Mouse (Mus musculus) brain, embryonic 14.5 days (tissue): ENCODE data around the gene I830077J02Rik. TPM values are rescaled to one million over a fixed set of nuclear protein-coding genes. Genes with fewer than 3 reads are reported as not detected.

Experiments used
- DNase-seq: peaks from one replicate; pipeline ENCODE4 v3.0.0-alpha.2; 2011; ENCODE audit warnings: low read depth
- CTCF ChIP-seq: fragments of 200-500 bp; IDR thresholded peaks from 2 replicates; pipeline ENCODE4 v1.5.1; 2012; ENCODE audit warnings: inconsistent platforms, mild to moderate bottlenecking, moderate library complexity, borderline replicate concordance; ENCODE audit not compliant: insufficient read depth, insufficient read length; ENCODE audit errors: extremely low read depth
- POLR2A ChIP-seq: fragments of 200-500 bp; IDR thresholded peaks from 2 replicates; pipeline ENCODE4 v1.6.1; 2012; ENCODE audit warnings: mild to moderate bottlenecking, inconsistent platforms, borderline replicate concordance; ENCODE audit not compliant: poor library complexity, insufficient read depth, insufficient read length, severe bottlenecking; ENCODE audit errors: extremely low read depth
- polyA plus RNA-seq: library from polyadenylated mRNA; depleted of rRNA; stranded (reverse); fragments of >200 nt; gene quantifications from 2 replicates; pipeline ENCODE4 v1.2.3, GENCODE M21; 2012

I830077J02Rik gene
- polyA plus RNA-seq, 1 experiment, result 0.68 TPM

DNA sequence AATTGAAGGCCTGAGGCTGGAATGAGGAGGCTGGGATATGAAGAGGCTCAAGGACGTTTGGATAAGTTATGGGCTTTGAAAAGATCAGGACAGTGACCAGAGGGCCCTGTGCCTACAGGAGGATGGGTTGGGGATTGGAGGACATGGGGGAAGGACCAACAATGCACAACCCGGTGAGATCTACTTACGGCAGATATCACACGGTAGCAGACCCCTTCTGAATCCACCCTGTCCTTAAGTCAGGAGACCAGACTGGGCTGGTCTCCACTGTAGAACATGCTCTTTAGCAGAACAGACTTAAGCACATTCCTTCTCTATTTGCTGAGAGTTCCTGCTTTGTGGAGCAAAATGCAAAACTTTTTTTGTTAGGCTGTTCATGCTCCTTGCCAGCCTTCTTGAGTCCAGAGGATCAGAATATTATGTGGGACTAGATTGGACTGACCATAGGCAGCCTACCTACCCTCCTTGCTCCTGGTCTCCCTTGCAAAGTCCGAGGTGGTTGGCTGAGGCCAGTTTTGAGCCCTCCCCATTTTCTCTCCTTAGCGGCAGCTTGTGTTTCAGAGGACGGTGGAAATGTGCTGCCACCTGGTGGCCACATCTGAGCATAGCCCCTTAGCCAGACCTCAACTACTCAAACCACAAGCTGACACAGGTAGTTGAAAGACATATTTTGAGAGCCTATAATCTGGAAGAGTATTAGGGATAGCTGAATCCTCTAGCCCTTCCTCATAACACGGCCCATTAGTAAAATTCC, 32.9 kb downstream of the I830077J02Rik start:
- DNase-seq, result peak; percentile 89
- TF ChIP-seq POLR2A (no peak), CTCF (peak; percentile 93)

DNA sequence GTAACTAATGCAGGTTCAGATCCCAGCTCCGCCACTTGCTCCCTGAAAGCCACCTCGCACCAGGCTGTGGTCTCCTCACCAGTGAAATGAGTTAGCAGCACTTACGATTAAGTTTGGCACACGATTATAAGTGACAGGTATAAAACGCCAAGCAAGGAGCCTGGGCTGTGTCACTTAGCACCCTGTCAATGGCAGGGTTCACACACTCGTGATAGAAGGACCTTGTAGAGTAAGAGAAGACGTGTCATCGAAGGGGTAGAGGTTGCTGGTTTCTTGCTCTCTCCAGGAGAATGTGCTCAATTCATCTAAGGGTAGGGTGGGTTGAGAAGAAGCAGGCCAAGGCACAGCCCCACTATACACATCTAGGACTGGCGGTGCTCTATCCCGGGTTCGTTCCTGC, 33.6 kb downstream of the I830077J02Rik start:
- DNase-seq, result no peak
- no peak for TF ChIP-seq POLR2A
- TF ChIP-seq CTCF, result no peak

- no peak for TF ChIP-seq POLR2A
- TF ChIP-seq CTCF, result no peak
- no peak for DNase-seq
Measured at GRCm38 (mm10) chr3:105898325-105898724, 34.1 kb downstream of the I830077J02Rik start.

DNA sequence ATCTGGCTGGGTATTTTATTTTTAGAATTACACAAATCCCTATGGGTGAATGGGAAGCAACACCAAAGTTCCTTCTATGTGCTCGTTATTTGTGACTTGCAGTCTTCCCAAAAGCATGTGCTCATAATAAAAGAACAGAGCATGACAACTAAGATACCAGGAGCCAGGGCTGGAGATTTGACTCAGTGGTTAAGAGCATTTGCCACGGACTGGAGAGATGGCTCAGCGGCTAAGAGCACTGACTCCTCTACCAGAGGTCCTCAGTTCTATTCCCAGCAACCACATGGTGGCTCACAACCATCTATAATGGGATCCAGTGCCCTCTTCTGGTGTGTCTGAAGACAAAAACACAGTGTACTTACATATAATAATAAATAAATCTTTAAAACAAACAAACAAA, 35.7 kb downstream of the I830077J02Rik start:
- TF ChIP-seq POLR2A (no peak), CTCF (no peak)
- DNase-seq, result no peak

DNA sequence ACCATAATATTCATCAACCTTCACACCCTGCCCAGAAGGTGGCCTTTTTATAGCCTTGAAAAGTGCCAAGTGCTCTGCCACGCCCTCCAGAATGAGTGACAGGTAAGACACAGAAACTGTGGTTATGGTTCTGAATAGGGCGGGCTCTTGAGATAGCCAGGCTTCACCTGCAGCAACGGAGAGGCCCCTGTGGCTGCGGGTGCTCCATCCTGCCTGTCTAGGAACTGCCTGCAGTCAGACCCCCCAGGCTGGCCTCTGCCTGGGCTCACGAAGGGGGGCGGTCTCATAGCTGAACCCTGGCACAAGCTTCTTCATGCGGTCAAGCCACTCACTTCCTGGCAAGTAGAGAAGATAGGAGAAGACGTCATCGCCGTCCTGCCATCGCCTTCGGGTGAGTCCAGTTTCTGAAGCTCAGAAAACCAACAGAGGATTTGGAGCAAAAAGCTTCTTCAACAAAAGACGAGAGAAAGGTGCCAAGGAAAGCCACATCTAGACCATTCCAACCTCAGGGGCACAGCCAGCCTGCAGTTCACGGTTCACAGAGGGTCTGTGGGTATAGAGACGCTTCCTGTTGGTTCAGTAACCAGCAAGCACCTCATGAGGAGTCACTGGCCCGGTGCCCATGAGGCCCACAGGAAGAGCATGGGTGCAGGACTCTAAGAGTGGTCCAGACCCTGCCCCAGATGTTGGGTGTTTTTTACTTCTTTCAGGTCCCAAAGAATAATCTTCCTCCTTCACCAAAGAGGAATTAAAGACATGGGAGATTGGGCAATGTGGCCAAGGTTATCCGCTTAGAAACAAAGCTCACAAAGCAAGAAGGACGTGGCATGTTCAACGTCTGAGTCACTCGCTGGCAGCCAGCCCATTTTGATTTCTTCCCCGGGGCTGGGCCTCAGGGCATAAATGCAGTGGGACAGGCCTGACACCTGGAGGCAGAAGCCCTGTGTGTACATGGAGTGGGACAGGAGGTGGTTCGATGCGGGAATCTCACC, 37.6 kb downstream of the I830077J02Rik start:
- DNase-seq, result peak; percentile 50
- TF ChIP-seq CTCF (peak; percentile 30; the same call in 1 of the 2 replicates), POLR2A (no peak)

- no peak for DNase-seq
- TF ChIP-seq CTCF (no peak), POLR2A (no peak)
Measured at GRCm38 (mm10) chr3:105893941-105894391, 38.5 kb downstream of the I830077J02Rik start.

GRCm38 (mm10) chr3:105892572-105893495, 39.6 kb downstream of the I830077J02Rik start:
- TF ChIP-seq CTCF, result no peak
- no peak for TF ChIP-seq POLR2A
- no peak for DNase-seq

DNA sequence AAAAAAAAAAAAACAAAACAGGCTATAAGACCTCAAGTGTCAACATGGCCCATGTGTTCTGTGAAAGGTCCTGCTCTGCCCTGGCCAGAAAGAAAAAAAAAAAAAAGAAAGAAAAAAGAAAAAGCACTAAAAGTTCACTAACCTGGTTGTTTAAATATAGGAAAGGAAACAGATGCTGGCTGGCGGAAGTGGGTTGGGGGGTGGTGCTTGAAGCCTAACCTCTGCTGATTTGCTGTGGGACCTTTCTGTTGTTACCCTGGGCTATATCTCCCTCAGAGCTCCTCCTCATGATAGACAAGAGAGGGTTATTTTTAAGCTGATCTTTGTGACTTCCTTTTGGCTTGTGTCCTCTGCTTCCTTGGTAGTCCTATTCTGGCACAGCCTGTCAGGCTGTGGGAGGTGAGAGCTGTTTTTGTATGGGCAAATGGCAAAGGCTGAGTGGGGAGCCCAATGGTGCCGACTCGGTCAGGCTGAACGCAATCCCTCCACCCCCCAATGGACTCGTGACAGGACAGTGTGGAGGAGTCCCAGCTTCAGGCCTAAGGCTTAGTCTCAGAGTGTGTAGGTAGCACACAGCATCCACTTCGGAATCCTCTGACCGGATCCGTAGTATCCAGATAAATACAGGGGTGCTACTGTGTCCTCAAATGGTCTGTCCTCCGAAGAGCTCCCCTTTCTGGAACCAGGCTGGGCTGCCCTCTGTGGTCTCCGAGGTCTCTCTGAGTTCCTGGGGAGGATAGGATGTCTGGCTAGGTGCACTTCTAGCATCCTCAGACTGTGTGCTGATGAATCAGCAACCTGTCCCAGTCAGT, 40.5 kb downstream of the I830077J02Rik start:
- no peak for DNase-seq
- no peak for TF ChIP-seq POLR2A
- TF ChIP-seq CTCF, result no peak

GRCm38 (mm10) chr3:105891141-105891540, 41.3 kb downstream of the I830077J02Rik start:
- DNase-seq, result no peak
- TF ChIP-seq POLR2A (no peak), CTCF (no peak)

DNA sequence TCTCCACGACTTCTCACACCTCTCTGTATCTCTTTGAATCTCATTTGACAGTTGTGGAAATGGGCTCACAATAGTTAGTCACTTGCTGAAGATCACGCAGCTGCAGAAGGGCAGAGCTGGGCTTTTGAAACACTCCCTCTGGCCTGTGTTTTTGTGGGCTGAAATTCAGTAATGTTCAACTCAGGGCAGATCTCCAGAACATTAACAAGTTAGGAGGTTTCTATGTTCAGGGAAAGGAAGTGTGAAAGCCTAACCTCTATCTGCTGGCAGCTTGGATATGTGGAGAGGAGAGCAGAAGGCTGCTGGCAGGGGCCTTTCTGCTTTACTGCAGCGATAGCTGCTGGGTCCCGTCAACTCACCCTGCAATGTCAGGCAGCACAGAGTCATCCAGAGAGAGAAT, 42.2 kb downstream of the I830077J02Rik start:
- no peak for DNase-seq
- TF ChIP-seq POLR2A, result no peak
- no peak for TF ChIP-seq CTCF

- no peak for DNase-seq
- no peak for TF ChIP-seq CTCF
- TF ChIP-seq POLR2A, result no peak
Measured at GRCm38 (mm10) chr3:105888961-105889360, 43.5 kb downstream of the I830077J02Rik start.
